Mouse (Mus musculus): ENCODE measurements around the gene Olfr978.
"Not testable (repeated sequence)": the region's sequence is repeated elsewhere in the genome, so short reads cannot be mapped to it uniquely, and the experiment has no call there.

Olfr978 gene

GRCm38 (mm10) chr9:39991813-39992212 is at the start of gene Olfr978:
Olfr978 (plus strand) TSS chr9:39992113.
- no peak for DNase-seq

GRCm38 (mm10) chr9:39951946-39952345 is 40.0 kb upstream of the Olfr978 start, which contains the start of gene Olfr975:
Olfr975 (minus strand) TSS chr9:39952046.
- DNase-seq: no peak

- not testable (repeated sequence) for DNase-seq
Observed at GRCm38 (mm10) chr9:39961033-39961432, 30.9 kb upstream of the Olfr978 start, which contains the start of gene Olfr976. Olfr976 (minus strand) TSS chr9:39961133.

GRCm38 (mm10) chr9:39976581-39977145 is 15.2 kb upstream of the Olfr978 start:
- not testable (repeated sequence) for DNase-seq

GRCm38 (mm10) chr9:40003365-40003764 is 11.5 kb downstream of the Olfr978 start, which contains the start of gene Olfr979:
Olfr979 (minus strand) TSS chr9:40003465.
- DNase-seq: no peak

GRCm38 (mm10) chr9:40009482-40009881 is 17.6 kb downstream of the Olfr978 start, which contains the start of gene Olfr980:
Olfr980 (minus strand) TSS chr9:40009582.
- DNase-seq: no peak

GRCm38 (mm10) chr9:40021164-40021563 is 29.3 kb downstream of the Olfr978 start, which contains the start of gene Olfr981:
Olfr981 (plus strand) TSS chr9:40021464.
- no peak for DNase-seq

All from kidney, adult 11 months (tissue).